Mouse (Mus musculus) gastrocnemius, postnatal 10 days (tissue): ENCODE measurements around the gene AC124108.1. TPM values are rescaled to one million over a fixed set of nuclear protein-coding genes. Genes with fewer than 3 reads are reported as not detected.
A peak's percentile ranks its signal among the peaks of the same experiment; 100 is the strongest.

Experiments used
- DNase-seq: peaks from one replicate; pipeline ENCODE4 v3.0.0; 2021; ENCODE audit warnings: mixed read lengths
- total RNA-seq, 2 experiments: library from RNA; stranded (reverse); gene quantifications; 2 replicates each; pipeline ENCODE4 v1.2.3; 2021

Gene AC124108.1
- total RNA-seq, 2 experiments from 2014 or later, result 0.05 TPM; not detected in 1

- no peak for DNase-seq
These were observed 26.3 kb upstream of the AC124108.1 start for GRCm38 (mm10) chr1:132164780-132165518.

GRCm38 (mm10) chr1:132165859-132166258, 25.4 kb upstream of the AC124108.1 start:
- DNase-seq, result no peak

- peak; percentile 33 for DNase-seq
These were observed 23.0 kb upstream of the AC124108.1 start for GRCm38 (mm10) chr1:132168115-132168767.

GRCm38 (mm10) chr1:132170698-132171097, 20.6 kb upstream of the AC124108.1 start:
- DNase-seq, result no peak

DNA sequence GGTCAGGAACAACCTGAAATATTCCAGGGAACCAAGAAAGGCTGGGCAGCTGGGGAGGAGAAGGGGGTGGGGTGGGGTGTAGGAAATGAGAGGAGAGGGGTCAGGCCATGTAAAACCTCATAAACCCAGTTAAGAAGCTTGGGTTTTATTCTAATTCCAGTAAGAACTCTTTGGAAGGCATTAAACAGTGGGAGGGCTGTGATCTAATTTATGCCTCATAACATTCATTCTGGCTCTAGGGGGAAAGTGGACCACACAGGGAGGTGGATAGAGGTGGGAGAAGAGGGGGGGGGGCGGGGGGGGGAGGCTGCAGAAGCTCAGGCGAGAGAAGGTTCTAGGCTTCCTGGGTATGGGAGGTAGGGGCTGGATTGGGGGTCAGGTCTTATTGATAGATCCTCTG, 19.6 kb upstream of the AC124108.1 start:
- DNase-seq, result no peak

DNA sequence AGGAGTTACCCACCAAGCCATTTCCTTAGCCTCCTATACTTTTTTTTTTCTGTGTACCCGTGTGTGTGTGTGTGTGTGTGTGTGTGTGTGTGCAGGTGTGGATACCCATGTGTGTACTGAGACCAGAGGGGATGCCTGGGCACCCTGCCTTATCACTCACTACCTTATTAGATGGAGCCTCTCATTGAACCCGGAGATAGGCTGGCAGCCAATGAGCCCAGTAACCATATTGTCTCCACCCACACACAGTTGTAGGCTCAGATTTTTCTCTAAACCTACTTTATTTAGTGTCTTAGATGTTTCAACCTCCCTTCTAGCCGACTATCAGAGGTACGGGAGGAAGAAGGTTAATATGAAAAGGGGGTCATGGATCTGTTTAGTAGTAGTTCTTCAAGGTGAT, 5.0 kb upstream of the AC124108.1 start:
- DNase-seq, result no peak

DNA sequence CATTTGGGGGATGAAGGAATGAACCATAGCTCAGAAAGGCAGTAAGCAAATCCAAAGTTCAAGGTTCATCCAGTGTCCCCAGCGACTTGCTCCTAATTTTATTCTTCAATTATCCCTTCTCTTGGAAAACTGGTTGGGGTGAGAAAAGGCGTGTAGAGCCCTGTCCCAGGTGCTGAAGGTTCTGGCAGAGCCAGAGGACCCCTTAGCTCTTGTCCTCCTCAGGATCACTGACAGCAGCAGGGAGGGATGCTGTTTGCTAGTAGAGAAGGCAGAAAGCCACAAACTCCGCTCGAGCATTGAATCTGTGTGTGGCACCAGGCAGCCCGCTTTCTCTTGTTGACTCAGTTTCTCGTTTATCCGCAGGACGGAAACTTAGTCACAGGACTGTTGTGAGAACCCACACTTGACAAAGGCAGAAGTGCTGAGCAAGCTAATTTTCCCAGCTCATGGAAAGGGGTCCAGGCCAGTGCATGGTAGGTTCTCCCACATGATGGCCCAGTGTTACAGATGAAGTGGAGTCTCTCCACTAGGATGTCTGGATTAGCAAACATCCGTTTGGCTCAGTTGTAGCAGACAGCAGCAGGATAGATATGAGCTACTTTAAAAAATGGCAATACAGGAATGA, 2.7 kb upstream of the AC124108.1 start:
- DNase-seq, result no peak

- no peak for DNase-seq
These were observed 2.0 kb upstream of the AC124108.1 start for GRCm38 (mm10) chr1:132189231-132189630.

DNA sequence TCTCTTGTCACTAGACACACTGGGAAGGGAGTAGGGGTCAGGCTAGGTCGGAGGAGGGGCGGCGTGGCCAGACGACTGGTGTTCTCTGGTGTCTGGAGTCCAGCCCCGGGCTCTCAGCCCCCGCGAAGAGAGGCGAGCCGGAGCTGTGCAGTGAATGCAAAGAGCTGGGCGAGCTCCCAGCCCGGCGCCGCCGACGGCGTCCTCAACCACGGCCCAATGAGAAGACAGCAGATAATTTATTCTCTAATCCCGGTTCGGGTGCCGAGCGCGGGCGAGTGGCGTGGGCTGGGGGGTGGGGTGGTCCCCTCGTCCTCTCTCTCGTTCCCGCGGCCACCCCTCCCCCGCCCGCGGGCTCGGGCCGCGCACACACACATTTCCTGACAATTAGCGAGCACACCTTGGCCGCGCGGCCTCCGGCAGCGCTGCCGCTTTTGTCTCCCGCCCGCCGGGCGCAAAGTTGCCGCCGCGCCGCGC, 1.2 kb upstream of the AC124108.1 start:
- DNase-seq, result no peak

GRCm38 (mm10) chr1:132190621-132191092, 600 bp upstream of the AC124108.1 start:
- DNase-seq, result no peak

- no peak for DNase-seq
These were observed 776 bp downstream of the AC124108.1 start for GRCm38 (mm10) chr1:132191786-132192680.

GRCm38 (mm10) chr1:132193806-132194205, 2.5 kb downstream of the AC124108.1 start:
- no peak for DNase-seq

GRCm38 (mm10) chr1:132194624-132195023, 3.4 kb downstream of the AC124108.1 start:
- no peak for DNase-seq

- no peak for DNase-seq
These were observed 3.8 kb downstream of the AC124108.1 start for GRCm38 (mm10) chr1:132195100-132195499.

- DNase-seq, result no peak
These were observed 4.4 kb downstream of the AC124108.1 start for GRCm38 (mm10) chr1:132195681-132196080.

DNA sequence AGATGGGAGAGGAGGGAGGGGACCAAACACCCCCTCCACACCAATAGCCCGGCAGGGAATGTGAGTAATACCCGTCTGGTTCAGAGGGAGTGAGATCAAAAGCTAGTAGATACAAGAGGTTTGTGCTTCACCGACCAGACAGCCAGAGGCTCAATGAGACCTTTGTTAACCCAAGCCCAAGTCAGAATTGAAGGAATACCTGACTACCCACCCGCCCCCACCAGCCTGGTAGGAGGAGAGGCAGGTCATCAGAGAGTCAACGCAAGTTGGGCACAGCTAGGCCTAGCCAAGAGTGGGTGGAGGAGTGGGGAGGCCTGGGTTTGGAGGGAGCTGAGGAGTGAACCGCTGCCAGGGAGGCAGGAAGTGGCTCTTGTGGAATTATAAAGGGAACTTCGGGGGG, 5.1 kb downstream of the AC124108.1 start:
- DNase-seq, result no peak

DNA sequence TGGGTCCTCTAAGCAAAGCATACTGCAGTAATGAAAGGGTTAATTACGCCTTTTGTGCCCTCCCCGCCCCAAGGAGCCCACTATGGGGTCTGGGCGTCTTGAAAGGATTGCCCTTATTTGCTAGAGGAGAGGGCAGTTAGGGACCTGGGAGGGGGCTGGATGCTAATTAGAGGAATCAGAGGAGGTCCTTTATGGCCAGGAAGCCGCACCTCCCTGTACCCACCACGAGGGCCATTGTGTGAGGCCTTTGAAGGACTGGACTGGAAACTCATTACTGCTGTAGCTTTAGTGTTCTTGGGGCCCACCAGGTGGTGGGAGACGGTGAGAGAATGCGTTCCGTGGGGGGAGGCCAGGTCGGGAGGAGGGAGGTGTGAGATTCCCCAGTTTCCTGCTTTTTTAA, 6.4 kb downstream of the AC124108.1 start:
- DNase-seq, result no peak

- DNase-seq, result no peak
These were observed 7.3 kb downstream of the AC124108.1 start for GRCm38 (mm10) chr1:132198401-132199071.

GRCm38 (mm10) chr1:132199244-132199643, 8.0 kb downstream of the AC124108.1 start:
- no peak for DNase-seq

GRCm38 (mm10) chr1:132199934-132200333, 8.7 kb downstream of the AC124108.1 start:
- no peak for DNase-seq
